Mouse (Mus musculus) MEL (cell line): ENCODE data around the gene Pink1.

ENCODE experiments used
- CHD2 ChIP-seq: IDR thresholded peaks from 2 replicates; pipeline ENCODE4 v1.6.1; 2011; ENCODE audit warnings: low read length, improper control_type of control experiment
- CTCF ChIP-seq, 3 experiments: IDR thresholded peaks in 2 of 3; conservative IDR thresholded peaks in 1 of 3; 2 replicates each; pipeline ENCODE4 v1.5.1; 2011 to 2012; ENCODE audit warnings: low read length in 3 of 3, low read depth in 2 of 3, mild to moderate bottlenecking in 2 of 3, improper control_type of control experiment in 1 of 3, inconsistent platforms in 1 of 3, mixed read lengths in 1 of 3, moderate library complexity in 1 of 3; ENCODE audit not compliant: control insufficient read depth in 1 of 3, insufficient read depth in 1 of 3, poor library complexity in 1 of 3, severe bottlenecking in 1 of 3
- GATA1 ChIP-seq: IDR thresholded peaks from 2 replicates; pipeline ENCODE4 v1.6.1; 2011; ENCODE audit warnings: low read depth, low read length, improper control_type of control experiment
- NELFE ChIP-seq: IDR thresholded peaks from 2 replicates; pipeline ENCODE4 v1.6.1; 2011; ENCODE audit warnings: low read depth, low read length, improper control_type of control experiment
- NRF1 ChIP-seq: IDR thresholded peaks from 2 replicates; pipeline ENCODE4 v1.6.1; 2014; ENCODE audit warnings: low read depth, mild to moderate bottlenecking, inconsistent platforms, low read length, improper control_type of control experiment, moderate library complexity; ENCODE audit not compliant: poor library complexity, insufficient read depth, severe bottlenecking
- POLR2A ChIP-seq, 2 experiments: IDR thresholded peaks; 2 replicates each; pipeline ENCODE4 v1.6.1; 2011 to 2012; ENCODE audit warnings: low read length in 2 of 2, mild to moderate bottlenecking in 2 of 2, control low read depth in 1 of 2, improper control_type of control experiment in 1 of 2, low read depth in 1 of 2, moderate library complexity in 1 of 2; ENCODE audit not compliant: control insufficient read depth in 1 of 2, insufficient read depth in 1 of 2, poor library complexity in 1 of 2
- ZNF384 ChIP-seq: IDR thresholded peaks from 2 replicates; pipeline ENCODE4 v1.6.1; 2012; ENCODE audit warnings: low read depth, mild to moderate bottlenecking, inconsistent platforms, low read length, improper control_type of control experiment

DNA sequence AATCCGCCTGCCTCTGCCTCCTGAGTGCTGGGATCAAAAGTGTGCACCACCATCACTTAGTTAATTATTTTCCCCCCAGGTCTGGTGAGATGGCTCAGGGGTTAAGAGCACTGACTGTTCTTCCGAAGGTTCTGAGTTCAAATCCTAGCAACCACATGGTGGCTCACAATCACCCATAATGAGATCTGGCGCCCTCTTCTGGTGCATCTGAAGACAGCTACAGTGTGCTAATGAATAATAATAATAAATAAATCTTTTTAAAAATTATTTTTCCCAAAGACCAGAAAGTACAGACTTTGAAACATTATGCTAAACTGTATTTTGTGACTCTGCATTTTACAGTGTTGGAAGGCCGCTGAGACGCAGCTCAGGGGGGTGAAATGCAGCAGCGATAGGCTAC, 9.5 kb upstream of the Pink1 start:
- TF ChIP-seq POLR2A (IDR thresholded peaks at IDR 0.05; ENCODE audit: control insufficient read depth in 1 of 2, insufficient read depth in 1 of 2, low read depth in 1 of 2, low read length in 2 of 2, poor library complexity in 1 of 2) (no peak), CTCF (IDR thresholded peaks at IDR 0.05 in 2 of 3, conservative IDR thresholded peaks at IDR 0.05 in 1 of 3; ENCODE audit: control insufficient read depth in 1 of 3, insufficient read depth in 1 of 3, low read depth in 2 of 3, low read length in 3 of 3, poor library complexity in 1 of 3, severe bottlenecking in 1 of 3) (peak in 2 of 3 experiments; percentile 16 to 22; a peak in 3 of 6 replicates), NELFE (no peak), NRF1 (no peak), GATA1 (no peak), ZNF384 (no peak), CHD2 (no peak)
